Mouse (Mus musculus) hindbrain, embryonic 14.5 days (tissue): ENCODE measurements at regions not wholly inside any gene's neighbourhood (a gene's known extent, or its start where the extent isn't known, plus 50 kb on each side); places are given as distances from the start of the nearest gene placed in this dataset.

Experiments used
- ATAC-seq: fragments of 200-750 bp; cut with Nextera tagmentation; 2 replicates; pipeline ENCODE4 v1.8.0; 2017; ENCODE audit warnings: moderate number of reproducible peaks, mild to moderate bottlenecking, moderate TSS enrichment, moderate library complexity; ENCODE audit not compliant: low FRiP score
- DNase-seq: peaks from one replicate; pipeline ENCODE4 v3.0.0-alpha.2; 2015; ENCODE audit warnings: low spot score
- H3K27ac ChIP-seq: fragments of 300-500 bp; sonication (generic); 2 replicates; pipeline ENCODE4 v1.5.1; 2014; ENCODE audit warnings: mild to moderate bottlenecking, moderate library complexity
- H3K27me3 ChIP-seq: fragments of 300-500 bp; sonication (generic); 2 replicates; pipeline ENCODE4 v1.6.1; 2014; ENCODE audit warnings: mild to moderate bottlenecking, low read length, mixed read lengths; ENCODE audit not compliant: control insufficient read depth, insufficient read depth
- H3K36me3 ChIP-seq: fragments of 300-500 bp; sonication (generic); replicated peaks from 2 replicates; pipeline ENCODE4 v1.6.1; 2014; ENCODE audit not compliant: control insufficient read depth, insufficient read depth
- H3K4me1 ChIP-seq: fragments of 300-500 bp; sonication (generic); replicated peaks from 2 replicates; pipeline ENCODE4 v1.6.1; 2014; ENCODE audit warnings: antibody characterized with exemption, low read length, mixed read lengths; ENCODE audit not compliant: control insufficient read depth, insufficient read depth
- H3K4me2 ChIP-seq: fragments of 300-500 bp; sonication (generic); replicated peaks from 2 replicates; pipeline ENCODE4 v1.6.1; 2014; ENCODE audit warnings: mild to moderate bottlenecking, moderate library complexity
- H3K4me3 ChIP-seq: fragments of 300-500 bp; sonication (generic); replicated peaks from 2 replicates; pipeline ENCODE4 v1.5.1; 2014; ENCODE audit warnings: mild to moderate bottlenecking, low read length
- H3K9ac ChIP-seq: fragments of 300-500 bp; sonication (generic); 2 replicates; pipeline ENCODE4 v1.6.1; 2014
- H3K9me3 ChIP-seq: fragments of 300-500 bp; sonication (generic); 2 replicates; pipeline ENCODE4 v1.6.1; 2016; ENCODE audit warnings: low read length; ENCODE audit not compliant: control insufficient read depth
- WGBS: fragments of 180-500 bp; shearing (Covaris S2); extraction: QIAGEN DNeasy Blood & Tissue Kit; methylation state at CpG from one replicate; pipeline ENCODE4 v1.1.7; 2014; 5-methylcytosine and 5-hydroxymethylcytosine counted together

- H3K9me3 ChIP-seq: no peaks in the 10 kb centered on the region
- ATAC-seq (no peak), DNase-seq (no peak)
- H3K27me3 ChIP-seq: no peaks in the 10 kb centered on the region
- H3K4me2 ChIP-seq: no peak overlapping the region
- no peak overlapping the region for H3K4me3 ChIP-seq
- no peaks in the 10 kb centered on the region for H3K4me1 ChIP-seq
- H3K36me3 ChIP-seq: no peaks in the 10 kb centered on the region
- H3K9ac ChIP-seq: no peak overlapping the region
- H3K27ac ChIP-seq: no peak overlapping the region
- WGBS: 91% methylated on average over 3 of the region's 3 CpGs
Measured at GRCm38 (mm10) chr9:52334767-52335166, 166.4 kb upstream of the Zc3h12c start.

GRCm38 (mm10) chr9:52333884-52334283, 165.5 kb upstream of the Zc3h12c start:
- 60% methylated on average over 2 of the region's 2 CpGs for WGBS
- H3K9ac ChIP-seq: no peak overlapping the region

GRCm38 (mm10) chr9:52331748-52332147, 163.4 kb upstream of the Zc3h12c start:
- Histone ChIP-seq H3K27me3 (no peaks in the 10 kb centered on the region), H3K9ac (no peak overlapping the region), H3K9me3 (no peaks in the 10 kb centered on the region), H3K4me3 (no peak overlapping the region), H3K4me1 (no peaks in the 10 kb centered on the region), H3K36me3 (no peaks in the 10 kb centered on the region), H3K4me2 (no peak overlapping the region), H3K27ac (no peak overlapping the region)
- ATAC-seq (no peak), DNase-seq (no peak)
- WGBS: 72% methylated on average over 1 of the region's 1 CpGs

More at GRCm38 (mm10) chr9:52333884-52334283, 165.5 kb upstream of the Zc3h12c start:
- DNase-seq: no peak
- Histone ChIP-seq H3K36me3 (no peaks in the 10 kb centered on the region), H3K4me3 (no peak overlapping the region), H3K4me2 (no peak overlapping the region), H3K9me3 (no peaks in the 10 kb centered on the region), H3K27me3 (no peaks in the 10 kb centered on the region), H3K4me1 (no peaks in the 10 kb centered on the region), H3K27ac (no peak overlapping the region)
- no peak for ATAC-seq

DNA sequence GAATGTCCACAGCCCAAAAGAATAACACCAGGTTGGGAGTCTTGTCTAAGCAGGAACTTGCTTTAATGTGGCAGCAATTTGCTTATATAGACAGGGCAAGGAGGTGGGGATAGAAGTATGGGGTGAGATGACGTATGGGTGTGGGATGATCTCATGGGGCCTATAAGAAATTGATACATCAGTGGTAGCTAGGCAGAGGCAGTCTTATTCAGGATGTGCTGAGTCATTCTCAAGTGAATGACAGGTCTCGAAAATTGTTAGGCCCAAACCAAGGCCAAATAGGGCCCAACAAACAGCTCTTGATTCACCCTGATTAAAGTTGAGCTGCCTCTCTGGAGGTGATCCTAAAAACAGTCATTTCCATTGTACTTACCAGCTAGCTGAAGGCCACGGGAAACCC, 162.3 kb upstream of the Zc3h12c start:
- H3K27ac ChIP-seq: no peak overlapping the region
- no peaks in the 10 kb centered on the region for H3K36me3 ChIP-seq
- H3K9me3 ChIP-seq: no peaks in the 10 kb centered on the region
- no peak overlapping the region for H3K9ac ChIP-seq
- DNase-seq (no peak), ATAC-seq (no peak)
- no peaks in the 10 kb centered on the region for H3K4me1 ChIP-seq
- no peaks in the 10 kb centered on the region for H3K27me3 ChIP-seq
- 88% methylated on average over 3 of the region's 3 CpGs for WGBS
- no peak overlapping the region for H3K4me2 ChIP-seq
- no peak overlapping the region for H3K4me3 ChIP-seq

DNA sequence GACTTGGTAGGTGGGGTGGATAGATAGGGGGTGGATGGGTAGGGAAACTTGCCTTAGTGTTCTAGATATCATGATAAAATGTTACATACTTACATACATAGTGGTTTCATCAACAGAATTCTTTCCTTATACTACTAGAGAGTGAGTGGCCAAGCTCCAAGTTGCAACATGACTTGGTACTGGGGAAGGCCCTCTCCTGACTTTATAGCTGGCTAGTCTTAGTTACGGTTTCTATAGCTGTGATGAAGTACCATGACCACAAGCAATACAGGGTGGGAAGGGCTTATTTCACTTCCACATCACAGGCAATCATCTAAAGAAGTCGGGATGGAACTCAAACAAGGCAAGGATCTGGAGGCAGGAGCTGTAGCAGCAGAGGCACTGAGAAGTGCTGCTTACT, 156.0 kb upstream of the Zc3h12c start:
- 86% methylated on average over 2 of the region's 2 CpGs for WGBS
- no peak overlapping the region for H3K9ac ChIP-seq
- ATAC-seq (no peak), DNase-seq (no peak)
- no peaks in the 10 kb centered on the region for H3K9me3 ChIP-seq
- no peak overlapping the region for H3K4me3 ChIP-seq
- no peak overlapping the region for H3K27ac ChIP-seq
- H3K4me2 ChIP-seq: no peak overlapping the region
- H3K4me1 ChIP-seq: no peaks in the 10 kb centered on the region
- no peaks in the 10 kb centered on the region for H3K27me3 ChIP-seq
- no peaks in the 10 kb centered on the region for H3K36me3 ChIP-seq

- Histone ChIP-seq H3K27me3 (no peaks in the 10 kb centered on the region), H3K9me3 (no peaks in the 10 kb centered on the region), H3K36me3 (no peaks in the 10 kb centered on the region), H3K4me3 (no peak overlapping the region), H3K27ac (no peak overlapping the region), H3K4me2 (no peak overlapping the region), H3K4me1 (no peaks in the 10 kb centered on the region), H3K9ac (no peak overlapping the region)
- WGBS: 74% methylated on average over 1 of the region's 1 CpGs
- DNase-seq (no peak), ATAC-seq (no peak)
Measured at GRCm38 (mm10) chr9:52323757-52324156, 155.4 kb upstream of the Zc3h12c start.

DNA sequence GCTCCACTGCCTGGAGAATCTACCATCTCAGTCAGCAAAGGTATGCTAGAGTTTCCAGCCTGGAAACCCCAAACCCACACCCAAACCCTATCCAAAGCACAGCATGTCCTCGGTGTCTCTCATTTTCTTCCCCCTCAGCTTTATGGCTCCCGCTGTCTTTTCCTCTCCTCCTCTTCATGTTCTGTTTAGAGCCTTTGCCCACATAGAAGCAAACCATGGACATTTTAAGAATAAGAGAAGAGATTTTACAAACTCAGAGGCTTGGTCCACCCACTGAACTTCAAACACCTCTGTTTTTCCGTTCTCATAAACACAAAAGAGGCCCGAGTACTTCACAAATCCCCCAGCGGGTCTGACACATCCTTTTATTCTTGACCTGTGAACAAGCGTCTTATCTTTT, 154.9 kb upstream of the Zc3h12c start:
- no peak overlapping the region for H3K4me2 ChIP-seq
- no peak for DNase-seq
- H3K9me3 ChIP-seq: no peaks in the 10 kb centered on the region
- H3K4me1 ChIP-seq: no peaks in the 10 kb centered on the region
- H3K27me3 ChIP-seq: no peaks in the 10 kb centered on the region
- H3K27ac ChIP-seq: no peak overlapping the region
- H3K9ac ChIP-seq: no peak overlapping the region
- no peak overlapping the region for H3K4me3 ChIP-seq
- 86% methylated on average over 6 of the region's 6 CpGs for WGBS
- no peak for ATAC-seq
- H3K36me3 ChIP-seq: no peaks in the 10 kb centered on the region

DNA sequence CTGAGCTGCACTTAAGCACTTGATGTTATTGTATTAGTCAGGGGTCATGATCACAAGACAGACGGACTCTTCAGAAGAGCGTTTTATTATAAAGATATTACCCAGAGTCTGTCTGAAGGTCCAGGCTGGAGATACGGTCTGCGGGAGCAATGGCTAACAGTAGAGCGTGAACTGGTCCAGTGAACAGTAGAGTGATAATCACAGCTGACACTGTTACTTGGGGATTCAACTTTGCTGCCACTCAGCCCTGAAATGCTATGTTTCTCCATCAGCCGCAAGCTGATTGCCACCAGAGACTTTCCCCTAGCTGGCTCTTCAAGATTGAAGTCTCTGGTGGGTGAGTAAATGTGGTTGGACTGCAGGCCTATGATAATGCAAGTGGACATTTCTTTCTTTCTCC, 133.1 kb upstream of the Zc3h12c start:
- H3K4me3 ChIP-seq: no peak overlapping the region
- WGBS: 80% methylated on average over 6 of the region's 6 CpGs
- no peak overlapping the region for H3K9ac ChIP-seq
- no peak for DNase-seq
- ATAC-seq: no peak
- no peak overlapping the region for H3K4me2 ChIP-seq
- H3K27me3 ChIP-seq: no peaks in the 10 kb centered on the region
- no peaks in the 10 kb centered on the region for H3K36me3 ChIP-seq
- H3K27ac ChIP-seq: no peak overlapping the region
- no peaks in the 10 kb centered on the region for H3K4me1 ChIP-seq
- H3K9me3 ChIP-seq: no peaks in the 10 kb centered on the region

GRCm38 (mm10) chr9:52298329-52298728, 130.0 kb upstream of the Zc3h12c start:
- Histone ChIP-seq H3K36me3 (no peaks in the 10 kb centered on the region), H3K4me1 (no peaks in the 10 kb centered on the region), H3K27ac (no peak overlapping the region), H3K27me3 (no peaks in the 10 kb centered on the region), H3K4me2 (no peak overlapping the region), H3K9ac (no peak overlapping the region), H3K4me3 (no peak overlapping the region), H3K9me3 (no peaks in the 10 kb centered on the region)
- WGBS: 9% methylated on average over 6 of the region's 6 CpGs
- 0 out of 2 replicates have a peak, but pooled peaks have one; percentile 43 for ATAC-seq
- peak; percentile 85 for DNase-seq

GRCm38 (mm10) chr9:52294699-52295098, 126.3 kb upstream of the Zc3h12c start:
- no peak overlapping the region for H3K4me2 ChIP-seq
- ATAC-seq (no peak), DNase-seq (no peak)
- WGBS: 60% methylated on average over 8 of the region's 8 CpGs
- H3K4me3 ChIP-seq: no peak overlapping the region
- no peak overlapping the region for H3K27ac ChIP-seq
- H3K9ac ChIP-seq: no peak overlapping the region
- H3K36me3 ChIP-seq: no peaks in the 10 kb centered on the region
- no peaks in the 10 kb centered on the region for H3K4me1 ChIP-seq
- H3K27me3 ChIP-seq: no peaks in the 10 kb centered on the region
- no peaks in the 10 kb centered on the region for H3K9me3 ChIP-seq
